Mouse (Mus musculus) limb, embryonic 11.5 days (tissue): ENCODE measurements around the gene Jph3. TPM values are rescaled to one million over a fixed set of nuclear protein-coding genes. Genes with fewer than 3 reads are reported as not detected.

Experiments
- ATAC-seq: fragments of 200-750 bp; cut with Nextera tagmentation; 2 replicates; pipeline ENCODE4 v1.8.0; 2017; ENCODE audit warnings: low read depth; ENCODE audit not compliant: insufficient number of reproducible peaks, low FRiP score, low TSS enrichment
- DNase-seq: peaks from one replicate; pipeline ENCODE4 v3.0.0-alpha.2; 2015; ENCODE audit warnings: low spot score
- H3K27ac ChIP-seq: fragments of 300-500 bp; sonication (generic); replicated peaks from 2 replicates; pipeline ENCODE4 v1.5.1; 2014; ENCODE audit warnings: low read depth, mild to moderate bottlenecking, low read length
- H3K27me3 ChIP-seq: fragments of 300-500 bp; sonication (generic); 2 replicates; pipeline ENCODE4 v1.6.1; 2014; ENCODE audit warnings: mild to moderate bottlenecking, low read length, mixed read lengths; ENCODE audit not compliant: control insufficient read depth, insufficient read depth
- H3K36me3 ChIP-seq: fragments of 300-500 bp; sonication (generic); 2 replicates; pipeline ENCODE4 v1.6.1; 2014; ENCODE audit warnings: mild to moderate bottlenecking, low read length, moderate library complexity, mixed read lengths; ENCODE audit not compliant: control insufficient read depth, insufficient read depth
- H3K4me1 ChIP-seq: fragments of 300-500 bp; sonication (generic); 2 replicates; pipeline ENCODE4 v1.6.1; 2014; ENCODE audit warnings: low read length, mixed read lengths; ENCODE audit not compliant: control insufficient read depth, insufficient read depth
- H3K4me2 ChIP-seq: fragments of 300-500 bp; sonication (generic); 2 replicates; pipeline ENCODE4 v1.6.1; 2014; ENCODE audit warnings: low read depth, mild to moderate bottlenecking, moderate library complexity; ENCODE audit not compliant: severe bottlenecking
- H3K4me3 ChIP-seq: fragments of 300-500 bp; sonication (generic); 2 replicates; pipeline ENCODE4 v1.5.1; 2014; ENCODE audit warnings: low read depth, low read length
- H3K9ac ChIP-seq: fragments of 300-500 bp; sonication (generic); 2 replicates; pipeline ENCODE4 v1.6.1; 2014; ENCODE audit warnings: mild to moderate bottlenecking, low read length
- H3K9me3 ChIP-seq: fragments of 300-500 bp; sonication (generic); 2 replicates; pipeline ENCODE4 v1.6.1; 2016; ENCODE audit warnings: low read length; ENCODE audit not compliant: control insufficient read depth
- WGBS: fragments of 180-500 bp; shearing (Covaris S2); extraction: QIAGEN DNeasy Blood & Tissue Kit; methylation state at CpG from one replicate; pipeline ENCODE4 v1.1.7; 2014; 5-methylcytosine and 5-hydroxymethylcytosine counted together
- polyA plus RNA-seq: library from polyadenylated mRNA; unstranded; fragments of >200 nt; fragmentation: Nextera tagmentation; extraction: Ambion mirVana; gene quantifications from 2 replicates; pipeline ENCODE4 v1.2.1, GENCODE M21; 2014

Gene Jph3
- polyA plus RNA-seq, 1 experiment from 2014 or later: 0.73 TPM

- Histone ChIP-seq H3K4me3 (no peak overlapping the region), H3K9ac (no peak overlapping the region), H3K27ac (no peak overlapping the region), H3K4me1 (no peaks in the 10 kb centered on the region), H3K36me3 (no peaks in the 10 kb centered on the region), H3K9me3 (no peaks in the 10 kb centered on the region), H3K4me2 (no peak overlapping the region), H3K27me3 (no peaks in the 10 kb centered on the region)
- DNase-seq: peak; percentile 92
- ATAC-seq: peak; percentile 63; the same call in 1 of the 2 replicates
- WGBS: 30% methylated on average over 12 of the region's 12 CpGs
Measured at GRCm38 (mm10) chr8:121717982-121718425, 11.4 kb upstream of the Jph3 start.

DNA sequence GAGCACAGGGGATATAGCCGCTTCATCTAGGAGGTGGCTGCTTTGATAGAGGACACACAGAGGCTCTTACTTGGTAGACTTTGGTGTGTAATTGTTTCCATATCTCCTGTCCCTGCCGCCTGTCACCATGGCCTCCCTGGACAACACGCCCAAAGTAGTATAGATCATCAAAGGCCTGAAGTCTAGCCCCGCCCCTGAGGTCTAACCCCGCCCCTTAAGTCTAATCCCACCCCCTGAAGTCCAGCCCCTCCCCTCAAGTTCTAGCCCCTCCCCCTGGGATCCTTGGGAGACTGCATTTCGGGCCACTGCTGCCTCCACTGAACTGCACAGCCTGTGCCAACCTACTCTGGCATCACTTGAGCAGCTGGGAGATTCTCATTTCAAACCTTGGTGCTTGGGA lies 10.5 kb upstream of the Jph3 start:
- Histone ChIP-seq H3K36me3 (no peaks in the 10 kb centered on the region), H3K4me1 (no peaks in the 10 kb centered on the region), H3K27ac (no peak overlapping the region), H3K9me3 (no peaks in the 10 kb centered on the region), H3K9ac (no peak overlapping the region), H3K27me3 (no peaks in the 10 kb centered on the region), H3K4me2 (no peak overlapping the region), H3K4me3 (no peak overlapping the region)
- DNase-seq: no peak
- no peak for ATAC-seq
- WGBS: 40% methylated on average over 6 of the region's 6 CpGs

- Histone ChIP-seq H3K4me2 (no peak overlapping the region), H3K9ac (no peak overlapping the region), H3K4me3 (no peak overlapping the region), H3K9me3 (no peaks in the 10 kb centered on the region), H3K27me3 (no peaks in the 10 kb centered on the region), H3K27ac (no peak overlapping the region), H3K4me1 (no peaks in the 10 kb centered on the region), H3K36me3 (no peaks in the 10 kb centered on the region)
- ATAC-seq (no peak), DNase-seq (no peak)
- WGBS: 63% methylated on average over 6 of the region's 6 CpGs
Measured at GRCm38 (mm10) chr8:121721072-121721471, 8.4 kb upstream of the Jph3 start.

DNA sequence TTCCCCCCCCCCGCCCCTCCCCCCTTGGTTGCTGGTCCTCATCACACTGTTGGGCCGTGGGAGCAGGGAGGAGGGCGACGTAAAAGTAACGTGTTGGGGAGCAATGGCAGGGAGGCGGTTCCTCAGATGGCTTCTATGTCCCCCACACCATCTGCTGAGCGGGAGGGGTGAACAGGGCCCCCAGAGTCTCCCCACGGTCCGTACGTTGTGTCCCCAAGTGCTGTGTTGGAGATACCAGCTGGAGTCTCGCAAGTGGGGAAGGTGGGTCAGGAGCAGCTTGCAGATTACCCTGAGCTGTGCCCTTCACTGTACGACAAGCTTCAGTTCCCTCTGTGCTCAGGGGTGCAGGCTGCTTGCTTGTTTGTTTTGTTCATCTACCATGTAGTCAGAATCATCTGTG lies 5.6 kb upstream of the Jph3 start:
- WGBS: 80% methylated on average over 12 of the region's 12 CpGs
- H3K4me3 ChIP-seq: no peak overlapping the region
- no peaks in the 10 kb centered on the region for H3K4me1 ChIP-seq
- H3K27me3 ChIP-seq: peaks cover 10% of the 10 kb centered on the region
- no peaks in the 10 kb centered on the region for H3K36me3 ChIP-seq
- no peak overlapping the region for H3K4me2 ChIP-seq
- no peak overlapping the region for H3K9ac ChIP-seq
- no peaks in the 10 kb centered on the region for H3K9me3 ChIP-seq
- H3K27ac ChIP-seq: no peak overlapping the region
- DNase-seq: no peak
- ATAC-seq: no peak

GRCm38 (mm10) chr8:121727164-121727563 lies 2.3 kb upstream of the Jph3 start:
- DNase-seq (no peak), ATAC-seq (no peak)
- WGBS: 67% methylated on average over 3 of the region's 3 CpGs
- Histone ChIP-seq H3K9me3 (no peaks in the 10 kb centered on the region), H3K4me3 (no peak overlapping the region), H3K9ac (no peak overlapping the region), H3K4me1 (peaks cover 8% of the 10 kb centered on the region; the same call in 1 of the 2 replicates), H3K27ac (no peak overlapping the region), H3K36me3 (no peaks in the 10 kb centered on the region), H3K4me2 (no peak overlapping the region), H3K27me3 (peaks cover 40% of the 10 kb centered on the region)

GRCm38 (mm10) chr8:121729754-121730153 lies 331 bp downstream of the Jph3 start:
- H3K27ac ChIP-seq: no peak overlapping the region
- DNase-seq: peak; percentile 31

DNA sequence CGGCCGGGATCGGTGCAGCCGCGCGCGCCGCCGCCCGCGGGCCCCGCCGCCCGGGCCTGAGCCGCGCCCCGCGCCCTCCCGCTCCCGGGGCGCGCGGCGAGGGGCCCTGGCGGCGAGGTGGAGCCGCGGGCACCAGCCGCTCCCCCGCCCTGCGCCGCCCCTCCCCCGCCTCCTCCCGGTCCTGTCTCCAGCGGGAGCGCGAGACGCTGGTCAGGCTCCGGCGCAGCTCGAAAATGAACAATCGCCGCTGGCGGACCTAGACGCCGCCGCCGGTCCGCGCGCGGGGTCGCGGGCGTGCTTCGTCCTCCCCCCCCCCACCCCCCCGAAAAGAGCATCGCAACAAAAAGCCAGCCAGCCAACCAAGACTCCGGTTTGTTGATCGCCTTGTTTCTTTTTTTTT lies 747 bp downstream of the Jph3 start:
- peak overlapping the region; percentile 43 for H3K4me3 ChIP-seq
- H3K4me2 ChIP-seq: peak overlapping the region; percentile 97
- WGBS: under 1% methylated on average over 56 of the region's 60 CpGs
- DNase-seq (peak; percentile 41), ATAC-seq (no peak)
- H3K4me1 ChIP-seq: peaks cover 8% of the 10 kb centered on the region; the same call in 1 of the 2 replicates
- H3K9me3 ChIP-seq: no peaks in the 10 kb centered on the region
- peaks cover 55% of the 10 kb centered on the region for H3K27me3 ChIP-seq
- no peaks in the 10 kb centered on the region for H3K36me3 ChIP-seq
- H3K9ac ChIP-seq: no peak overlapping the region; the same call in 1 of the 2 replicates
- H3K27ac ChIP-seq: no peak overlapping the region

More at GRCm38 (mm10) chr8:121729754-121730153, 331 bp downstream of the Jph3 start:
- H3K4me3 ChIP-seq: peak overlapping the region; percentile 43
- peaks cover 8% of the 10 kb centered on the region; the same call in 1 of the 2 replicates for H3K4me1 ChIP-seq
- H3K36me3 ChIP-seq: no peaks in the 10 kb centered on the region
- H3K9ac ChIP-seq: no peak overlapping the region
- H3K9me3 ChIP-seq: no peaks in the 10 kb centered on the region
- H3K4me2 ChIP-seq: peak overlapping the region; percentile 97
- WGBS: 2% methylated on average over 35 of the region's 54 CpGs
- no peak for ATAC-seq
- peaks cover 55% of the 10 kb centered on the region for H3K27me3 ChIP-seq

DNA sequence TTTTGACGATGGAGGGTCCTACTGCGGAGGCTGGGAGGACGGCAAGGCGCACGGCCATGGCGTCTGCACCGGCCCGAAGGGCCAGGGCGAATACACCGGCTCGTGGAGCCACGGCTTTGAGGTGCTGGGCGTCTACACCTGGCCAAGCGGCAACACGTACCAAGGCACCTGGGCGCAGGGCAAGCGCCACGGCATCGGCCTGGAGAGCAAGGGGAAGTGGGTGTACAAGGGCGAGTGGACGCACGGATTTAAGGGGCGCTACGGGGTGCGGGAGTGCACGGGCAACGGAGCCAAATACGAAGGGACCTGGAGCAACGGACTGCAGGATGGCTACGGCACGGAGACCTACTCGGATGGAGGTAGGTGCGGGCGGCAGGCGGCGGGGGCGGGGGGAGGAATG lies 1.2 kb downstream of the Jph3 start:
- under 1% methylated on average over 37 of the region's 37 CpGs for WGBS
- Histone ChIP-seq H3K4me3 (peak overlapping the region; percentile 43), H3K4me2 (peak overlapping the region; percentile 97), H3K9ac (0 out of 2 replicates have a peak overlapping the region, but pooled peaks have one; percentile 12), H3K4me1 (peaks cover 8% of the 10 kb centered on the region; the same call in 1 of the 2 replicates), H3K27me3 (peaks cover 55% of the 10 kb centered on the region), H3K36me3 (no peaks in the 10 kb centered on the region), H3K9me3 (no peaks in the 10 kb centered on the region), H3K27ac (no peak overlapping the region)
- DNase-seq: peak; percentile 33
- no peak for ATAC-seq

DNA sequence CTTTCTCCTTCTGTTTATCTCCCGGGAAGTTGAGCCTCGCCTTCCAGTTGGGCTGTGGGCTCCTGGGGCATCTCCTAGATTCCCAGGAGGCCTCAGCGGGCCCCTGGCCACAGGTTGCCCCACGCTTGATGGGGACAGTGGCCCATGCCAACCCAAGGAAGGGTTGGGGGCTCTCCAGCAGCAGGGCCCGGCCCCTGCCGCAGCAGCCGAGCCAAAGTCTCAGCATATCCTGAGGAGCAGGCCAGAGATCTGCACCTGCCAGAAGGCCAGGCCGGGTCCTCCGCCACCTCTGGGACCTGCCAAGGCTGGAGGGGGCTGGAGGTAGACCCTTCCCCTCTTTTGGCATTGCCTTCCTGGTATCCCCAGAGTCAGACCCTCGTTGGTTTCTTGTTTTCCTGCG lies 1.6 kb downstream of the Jph3 start:
- DNase-seq: no peak
- H3K9ac ChIP-seq: no peak overlapping the region
- peaks cover 55% of the 10 kb centered on the region for H3K27me3 ChIP-seq
- H3K27ac ChIP-seq: no peak overlapping the region
- H3K4me1 ChIP-seq: peaks cover 8% of the 10 kb centered on the region; the same call in 1 of the 2 replicates
- peak overlapping the region; percentile 43 for H3K4me3 ChIP-seq
- ATAC-seq: no peak
- no peaks in the 10 kb centered on the region for H3K36me3 ChIP-seq
- H3K9me3 ChIP-seq: no peaks in the 10 kb centered on the region
- peak overlapping the region; percentile 97 for H3K4me2 ChIP-seq
- 3% methylated on average over 11 of the region's 11 CpGs for WGBS
